Mouse (Mus musculus): ENCODE measurements at regions not wholly inside any gene's neighbourhood (a gene's known extent, or its start where the extent isn't known, plus 50 kb on each side); places are given as distances from the start of the nearest gene placed in this dataset.

DNA sequence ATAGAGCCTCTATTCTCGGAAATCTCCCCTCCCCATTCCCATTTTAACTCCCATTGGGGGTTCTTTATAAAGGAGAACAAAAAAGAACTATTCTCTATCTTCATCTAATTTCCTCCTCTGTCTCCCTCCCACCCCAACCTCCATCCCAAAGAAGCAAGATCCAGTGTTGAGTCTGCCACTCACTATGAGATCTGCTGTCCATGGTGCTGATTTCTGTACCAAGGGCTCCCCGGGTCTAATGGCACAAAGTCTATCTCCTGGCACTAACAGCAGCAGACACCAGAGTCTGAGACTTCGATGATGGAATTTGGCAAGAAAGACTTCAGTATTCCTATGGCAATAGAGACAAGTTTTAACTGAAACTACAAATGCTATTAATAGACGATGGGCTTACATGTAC is 68.7 kb upstream of the E2f7 start:
- no peak overlapping the region for H3K9ac ChIP-seq (ENCODE audit: control insufficient read depth, low read depth, low read length, poor library complexity, severe bottlenecking)
- no peaks in the 10 kb centered on the region for H3K36me3 ChIP-seq (ENCODE audit: control insufficient read depth in 1 of 2, insufficient read depth in 2 of 2, low read length in 2 of 2)
- H3K9me3 ChIP-seq (replicated peaks; ENCODE audit: insufficient read depth, low read length) = no peaks in the 10 kb centered on the region
- H3K27ac ChIP-seq (ENCODE audit: control insufficient read depth, low read depth, low read length) = no peak overlapping the region
- H3K4me1 ChIP-seq (ENCODE audit: control insufficient read depth in 1 of 2, insufficient read depth in 2 of 2, low read length in 2 of 2) = no peaks in the 10 kb centered on the region
- TF ChIP-seq POLR2A (IDR thresholded peaks at IDR 0.05; ENCODE audit: control insufficient read depth in 1 of 2, insufficient read depth in 1 of 2, low read depth in 1 of 2, low read length in 2 of 2, poor library complexity in 1 of 2) (no peak), TAL1 (IDR thresholded peaks at IDR 0.05; ENCODE audit: low read length) (no peak), EP300 (IDR thresholded peaks at IDR 0.05; ENCODE audit: low read depth in 1 of 2, low read length in 2 of 2) (no peak), CHD1 (IDR thresholded peaks at IDR 0.05; ENCODE audit: low read depth, low read length) (no peak), MXI1 (IDR thresholded peaks at IDR 0.05; ENCODE audit: low read depth, low read length) (no peak), KAT2A (conservative IDR thresholded peaks at IDR 0.05; ENCODE audit: low read depth, low read length) (no peak), MAX (IDR thresholded peaks at IDR 0.05; ENCODE audit: low read length) (no peak), NELFE (IDR thresholded peaks at IDR 0.05; ENCODE audit: low read depth, low read length) (no peak), POLR2AphosphoS5 (IDR thresholded peaks at IDR 0.05; ENCODE audit: borderline replicate concordance, low read depth, low read length) (no peak), RAD21 (IDR thresholded peaks at IDR 0.05; ENCODE audit: low read depth, low read length) (no peak), MEF2A (IDR thresholded peaks at IDR 0.05; ENCODE audit: extremely low read depth, insufficient replicate concordance, low read depth, low read length, poor library complexity, severe bottlenecking) (no peak)
- DNase-seq (ENCODE audit: low read depth, low spot score) = peak; percentile 48
- no peaks in the 10 kb centered on the region; a peak in 1 of 4 replicates for H3K27me3 ChIP-seq (ENCODE audit: control insufficient read depth in 1 of 2, insufficient read depth in 2 of 2, low read length in 2 of 2)
- H3K79me2 ChIP-seq (ENCODE audit: control insufficient read depth, insufficient read depth, low read length, poor library complexity) = no peaks in the 10 kb centered on the region
- no peak overlapping the region for H3K4me3 ChIP-seq (ENCODE audit: control insufficient read depth in 1 of 2, insufficient read depth in 1 of 2, low read depth in 2 of 2, low read length in 2 of 2)
